Mouse (Mus musculus): ENCODE data around the gene Col27a1.

The Col27a1 gene

DNA sequence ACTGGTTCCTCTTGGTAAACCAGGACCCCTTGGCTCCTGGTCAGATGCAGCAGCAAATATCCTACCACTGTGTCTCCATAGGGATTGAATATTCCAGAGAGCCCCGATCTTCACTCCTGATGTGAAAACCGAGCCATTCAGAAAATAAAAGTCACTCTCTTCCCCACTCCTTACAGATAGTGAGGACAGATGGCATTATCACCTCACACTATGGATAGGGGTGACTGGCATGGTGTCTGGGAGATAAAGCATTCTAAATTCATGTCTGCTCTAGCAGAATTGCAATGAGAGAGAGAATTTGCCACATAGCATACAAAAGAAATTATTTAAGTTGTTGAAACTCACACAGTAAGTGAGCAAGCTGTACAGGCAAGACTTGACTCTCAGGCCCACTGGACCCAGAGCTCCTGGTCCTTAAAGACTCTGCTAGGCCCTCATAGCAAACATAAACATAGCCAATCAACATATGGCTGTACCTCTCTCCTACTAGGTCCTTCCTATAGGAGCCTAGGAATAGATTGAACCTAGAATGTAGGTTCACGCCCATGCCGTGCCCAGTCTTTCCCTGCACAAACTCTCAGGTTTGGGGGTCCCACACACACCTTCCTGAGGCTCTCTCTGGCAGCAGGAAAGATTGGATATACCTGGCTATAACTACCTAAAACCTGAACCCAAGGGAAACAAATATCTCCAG lies 169.0 kb downstream of the Col27a1 start:
- no peak for DNase-seq

DNA sequence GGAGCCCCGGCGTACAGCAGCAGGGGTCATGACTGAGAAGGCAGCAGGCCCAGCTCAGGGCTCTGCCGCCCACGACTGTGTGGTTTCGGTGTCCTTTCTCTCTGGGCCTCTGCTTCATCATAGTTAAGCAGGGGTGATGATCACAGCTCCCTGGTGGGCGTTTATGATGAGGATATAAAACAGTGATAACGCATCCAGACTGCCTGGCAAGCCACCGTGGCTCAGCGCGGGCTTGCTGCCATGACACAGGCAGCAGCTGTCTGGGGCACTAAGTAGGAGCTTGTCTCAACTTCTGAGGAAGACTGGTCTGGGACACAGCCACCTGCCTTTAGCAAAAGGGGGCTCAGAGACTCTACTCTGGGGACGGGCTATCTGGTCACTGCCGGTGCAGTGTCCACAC lies 169.7 kb downstream of the Col27a1 start:
- no peak for DNase-seq

DNA sequence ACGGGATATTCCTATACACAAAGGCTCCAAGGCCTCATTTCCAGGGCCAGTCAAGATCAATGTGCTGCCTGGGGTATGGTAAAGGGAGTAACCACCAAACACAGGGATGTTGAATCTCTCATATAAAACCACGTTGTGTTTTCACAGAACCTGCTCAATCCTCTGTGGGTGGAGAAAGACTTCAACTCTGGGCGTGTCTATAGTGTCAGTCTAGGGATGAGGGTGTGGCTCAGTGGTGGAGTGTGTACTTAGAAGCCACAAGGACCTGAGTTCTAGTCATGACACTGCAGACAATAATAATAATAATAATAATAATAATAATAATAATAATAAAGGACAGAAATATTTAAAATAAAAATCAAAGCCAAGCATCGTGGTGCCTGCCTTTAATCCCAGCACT lies 170.5 kb downstream of the Col27a1 start:
- no peak for DNase-seq
